Mouse (Mus musculus) ES-Bruce4 (cell line): ENCODE data around the gene AI413582. TPM values are rescaled to one million over a fixed set of nuclear protein-coding genes. Genes with fewer than 3 reads are reported as not detected.

Experiments
- H3K27ac ChIP-seq: 2 replicates; pipeline ENCODE4 v1.5.1; 2012; ENCODE audit warnings: low read length, inconsistent platforms; ENCODE audit not compliant: insufficient read depth
- H3K27me3 ChIP-seq: 2 replicates; pipeline ENCODE4 v1.6.1; 2012; ENCODE audit warnings: mild to moderate bottlenecking, low read length, inconsistent platforms; ENCODE audit not compliant: control insufficient read depth, poor library complexity, insufficient read depth, severe bottlenecking
- H3K36me3 ChIP-seq: 2 replicates; pipeline ENCODE4 v1.6.1; 2012; ENCODE audit warnings: inconsistent platforms, mild to moderate bottlenecking, low read length, moderate library complexity; ENCODE audit not compliant: control insufficient read depth, poor library complexity, insufficient read depth, severe bottlenecking
- H3K4me1 ChIP-seq: one replicate; pipeline ENCODE4 v1.8.1; 2011; ENCODE audit warnings: low read length; ENCODE audit not compliant: control insufficient read depth, insufficient read depth
- H3K4me3 ChIP-seq: 2 replicates; pipeline ENCODE4 v1.5.1; 2011; ENCODE audit warnings: low read depth, mild to moderate bottlenecking, low read length
- H3K9ac ChIP-seq: 2 replicates; pipeline ENCODE4 v1.6.1; 2012; ENCODE audit warnings: low read depth, mild to moderate bottlenecking, inconsistent platforms; ENCODE audit not compliant: poor library complexity, severe bottlenecking
- H3K9me3 ChIP-seq: replicated peaks from 2 replicates; pipeline ENCODE4 v1.6.1; 2012; ENCODE audit warnings: mild to moderate bottlenecking, low read length, inconsistent platforms; ENCODE audit not compliant: control insufficient read depth, poor library complexity, insufficient read depth, severe bottlenecking
- CTCF ChIP-seq: IDR thresholded peaks from one replicate; pipeline ENCODE4 v1.8.1; 2011; ENCODE audit warnings: low read depth, low read length
- EP300 ChIP-seq: IDR thresholded peaks from 2 replicates; pipeline ENCODE4 v1.6.1; 2011; ENCODE audit warnings: low read depth, low read length; ENCODE audit not compliant: insufficient read depth
- POLR2A ChIP-seq: IDR thresholded peaks from one replicate; pipeline ENCODE4 v1.8.1; 2011; ENCODE audit warnings: low read length; ENCODE audit not compliant: insufficient read depth
- polyA plus RNA-seq: library from polyadenylated mRNA; stranded (reverse); fragments of >200 nt; gene quantifications from 2 replicates; pipeline ENCODE4 v1.2.4, GENCODE M21; 2011; ENCODE audit warnings: low read depth; ENCODE audit not compliant: missing spikeins, insufficient read depth, insufficient read length

Gene AI413582
- polyA plus RNA-seq, 1 experiment, result 14.4 TPM

- no peak overlapping the region for H3K9ac ChIP-seq
- H3K4me1 ChIP-seq, result peaks cover 6% of the 10 kb centered on the region
- H3K36me3 ChIP-seq, result no peaks in the 10 kb centered on the region
- H3K9me3 ChIP-seq, result no peaks in the 10 kb centered on the region
- no peaks in the 10 kb centered on the region for H3K27me3 ChIP-seq
- TF ChIP-seq POLR2A (no peak), EP300 (no peak), CTCF (peak; percentile 37)
- H3K4me3 ChIP-seq, result no peak overlapping the region
- no peak overlapping the region for H3K27ac ChIP-seq
These were observed 32.2 kb downstream of the AI413582 start for GRCm38 (mm10) chr17:27533354-27533753.

- Histone ChIP-seq H3K9ac (no peak overlapping the region), H3K36me3 (no peaks in the 10 kb centered on the region), H3K27ac (peak overlapping the region; percentile 73), H3K9me3 (no peaks in the 10 kb centered on the region), H3K27me3 (no peaks in the 10 kb centered on the region), H3K4me3 (no peak overlapping the region), H3K4me1 (peaks cover 6% of the 10 kb centered on the region)
- TF ChIP-seq EP300 (0 out of 2 replicates have a peak, but pooled peaks have one; percentile 56), CTCF (no peak)
These were observed 33.5 kb downstream of the AI413582 start for GRCm38 (mm10) chr17:27532095-27532494.

GRCm38 (mm10) chr17:27528767-27529166 is 36.8 kb downstream of the AI413582 start:
- no peak overlapping the region for H3K4me3 ChIP-seq
- TF ChIP-seq EP300, result no peak
- TF ChIP-seq CTCF, result no peak
- no peak for TF ChIP-seq POLR2A

GRCm38 (mm10) chr17:27528030-27528429 is 37.5 kb downstream of the AI413582 start:
- Histone ChIP-seq H3K9ac (no peak overlapping the region), H3K9me3 (no peaks in the 10 kb centered on the region), H3K4me3 (no peak overlapping the region), H3K36me3 (no peaks in the 10 kb centered on the region), H3K27me3 (no peaks in the 10 kb centered on the region), H3K27ac (no peak overlapping the region), H3K4me1 (peaks cover 6% of the 10 kb centered on the region)
- TF ChIP-seq EP300 (no peak), POLR2A (no peak), CTCF (peak; percentile 44)

More at GRCm38 (mm10) chr17:27528767-27529166, 36.8 kb downstream of the AI413582 start:
- H3K9ac ChIP-seq, result no peak overlapping the region
- peaks cover 6% of the 10 kb centered on the region for H3K4me1 ChIP-seq
- no peaks in the 10 kb centered on the region for H3K36me3 ChIP-seq
- no peak overlapping the region for H3K27ac ChIP-seq
- no peaks in the 10 kb centered on the region for H3K27me3 ChIP-seq
- H3K9me3 ChIP-seq, result no peaks in the 10 kb centered on the region

GRCm38 (mm10) chr17:27527188-27527587 is 38.4 kb downstream of the AI413582 start:
- H3K9ac ChIP-seq, result no peak overlapping the region
- H3K27me3 ChIP-seq, result no peaks in the 10 kb centered on the region
- H3K27ac ChIP-seq, result no peak overlapping the region
- H3K9me3 ChIP-seq, result no peaks in the 10 kb centered on the region
- H3K36me3 ChIP-seq, result no peaks in the 10 kb centered on the region
- no peak for TF ChIP-seq EP300
- peaks cover 6% of the 10 kb centered on the region for H3K4me1 ChIP-seq
- H3K4me3 ChIP-seq, result no peak overlapping the region

GRCm38 (mm10) chr17:27523121-27523520 is 42.4 kb downstream of the AI413582 start:
- no peaks in the 10 kb centered on the region for H3K27me3 ChIP-seq
- no peak overlapping the region for H3K9ac ChIP-seq
- no peak for TF ChIP-seq POLR2A
- no peak for TF ChIP-seq EP300
- TF ChIP-seq CTCF, result no peak

More at GRCm38 (mm10) chr17:27523121-27523520, 42.4 kb downstream of the AI413582 start:
- Histone ChIP-seq H3K9me3 (no peaks in the 10 kb centered on the region), H3K36me3 (no peaks in the 10 kb centered on the region), H3K4me3 (no peak overlapping the region), H3K4me1 (no peaks in the 10 kb centered on the region), H3K27ac (no peak overlapping the region)
